Mouse (Mus musculus): ENCODE results near the gene Naglu.

Naglu gene

DNA sequence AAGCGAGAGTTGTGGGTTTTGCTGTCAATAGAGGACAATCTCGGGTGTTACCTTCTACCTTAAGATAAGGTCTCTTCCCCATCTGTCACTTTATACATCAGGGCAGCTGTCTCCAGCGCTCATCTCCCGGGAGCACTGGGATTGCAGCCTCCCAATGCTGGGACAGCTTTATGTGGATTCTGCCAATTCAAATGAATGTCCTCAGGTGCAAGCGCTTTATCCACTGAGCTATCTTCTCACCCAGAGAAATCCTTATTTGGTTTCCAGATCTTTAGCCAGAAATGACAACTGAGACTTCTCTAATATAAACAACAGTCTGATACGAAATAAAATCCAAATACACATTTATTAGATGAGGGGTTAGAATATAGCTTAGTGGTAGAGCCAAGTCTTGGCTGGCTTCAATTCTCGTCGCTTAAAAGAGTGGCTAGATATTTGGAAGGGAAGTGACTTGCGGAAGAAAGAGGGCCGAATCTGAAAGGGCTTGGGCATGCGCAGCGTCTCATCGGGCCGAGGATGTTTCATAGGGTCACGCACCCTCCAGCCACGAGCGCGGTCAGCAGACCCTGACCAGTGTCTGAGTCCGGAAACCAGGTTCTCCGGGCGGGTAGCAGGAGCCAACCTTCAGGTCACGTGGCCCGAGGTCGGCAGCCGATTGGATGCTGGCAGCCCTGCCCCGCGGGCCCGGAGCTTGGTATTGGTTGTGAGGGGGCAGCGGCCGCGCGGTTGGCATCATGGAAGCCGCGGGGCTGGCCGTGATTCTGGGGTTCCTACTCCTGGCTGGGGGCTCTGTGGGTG, at the start of gene Naglu:
Gene Naglu, plus strand, starts transcription at position 622 of the 798 bp plus-strand sequence.
- peak; percentile 98 for DNase-seq

- no peak for DNase-seq
Observed at GRCm38 (mm10) chr11:101023371-101023770, 46.4 kb upstream of the Naglu start.

- DNase-seq: no peak
Observed at GRCm38 (mm10) chr11:101024001-101024400, 45.8 kb upstream of the Naglu start.

- no peak for DNase-seq
Observed at GRCm38 (mm10) chr11:101027121-101027520, 42.7 kb upstream of the Naglu start.

DNA sequence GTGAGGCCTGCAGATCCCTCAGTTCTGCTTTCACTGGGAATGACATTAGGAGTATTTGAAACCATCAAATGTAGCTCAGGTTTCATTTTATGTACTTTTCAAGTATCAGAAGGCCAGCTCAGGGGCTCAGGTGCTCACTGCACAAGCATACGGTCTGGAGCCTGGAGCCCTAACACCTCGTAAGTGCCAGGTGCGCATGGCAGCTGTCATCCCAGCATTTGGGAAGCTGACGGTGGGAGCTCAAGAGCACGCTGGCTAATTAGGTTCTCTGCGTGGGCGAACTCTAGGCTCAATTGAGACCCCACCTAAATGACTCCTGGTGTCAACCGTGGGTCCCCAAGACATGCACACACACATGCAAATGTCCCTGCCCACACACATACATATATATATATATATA, 40.5 kb upstream of the Naglu start:
- DNase-seq: no peak

DNA sequence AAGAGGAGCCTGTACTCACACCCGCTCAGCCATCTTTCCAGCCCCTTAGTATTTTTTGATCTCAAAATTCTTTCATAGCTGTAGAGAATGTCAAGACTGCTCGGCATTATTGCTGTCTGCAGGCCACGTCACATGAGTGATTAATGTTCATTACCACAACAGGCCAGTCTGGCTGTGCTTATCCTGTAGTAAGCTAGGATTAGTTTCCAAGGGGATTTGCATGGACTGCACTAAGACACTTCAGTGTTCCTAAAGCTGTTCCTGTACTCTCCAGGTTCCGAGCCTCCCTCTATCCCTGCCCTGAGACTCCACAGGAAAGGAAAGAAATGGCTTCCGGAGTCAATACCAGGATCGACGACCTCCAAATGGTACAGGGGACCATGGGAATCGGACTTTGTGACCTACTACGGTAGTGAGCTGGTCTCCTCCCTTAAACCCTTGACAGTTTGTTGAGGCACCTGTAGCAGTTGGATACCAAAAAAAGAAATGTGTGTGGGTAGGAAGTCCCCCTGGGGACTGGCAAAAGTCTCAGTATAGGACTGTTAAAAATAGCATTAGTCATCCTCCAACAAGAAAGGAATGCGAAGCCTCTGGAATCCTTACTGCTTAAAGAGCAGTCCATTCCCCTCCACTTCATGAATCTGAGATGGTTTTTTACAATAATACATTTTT, 39.5 kb upstream of the Naglu start:
- no peak for DNase-seq

DNA sequence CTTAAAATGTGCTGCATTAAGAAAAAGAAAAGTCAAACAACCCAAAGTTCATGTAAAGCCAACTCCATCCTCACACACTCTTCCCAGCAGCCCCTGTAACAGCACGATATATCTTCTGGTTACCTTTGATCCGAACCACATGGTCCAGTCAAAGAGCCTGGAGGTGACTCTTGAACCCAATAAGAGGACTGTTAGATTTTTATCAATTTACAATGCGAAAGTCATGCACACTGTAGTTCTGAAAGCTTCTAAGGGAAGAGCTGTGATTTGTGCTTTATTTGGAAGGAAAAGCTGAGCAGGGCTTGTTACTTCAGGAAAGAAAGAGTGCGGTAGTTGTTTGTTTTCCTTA, 39.0 kb upstream of the Naglu start:
- DNase-seq: no peak

DNA sequence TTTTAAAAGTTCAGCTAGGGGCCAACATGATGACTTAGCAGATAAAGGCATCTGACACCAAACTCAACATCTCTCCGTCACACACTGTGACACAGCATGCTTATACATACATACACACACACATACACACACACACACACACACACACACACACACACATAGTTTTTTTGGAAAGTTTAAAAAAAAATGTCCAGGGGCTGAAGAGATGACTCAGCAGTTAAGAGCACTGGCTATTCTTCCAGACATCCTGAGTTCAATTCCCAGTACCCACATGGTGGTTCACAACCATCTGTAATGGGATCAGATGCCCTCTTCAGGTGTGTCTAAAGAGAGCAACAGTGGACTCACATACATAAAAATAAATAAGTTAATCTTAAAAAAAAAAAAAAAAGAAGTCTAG, 38.3 kb upstream of the Naglu start:
- no peak for DNase-seq

- DNase-seq: no peak
Observed at GRCm38 (mm10) chr11:101033856-101034500, 35.8 kb upstream of the Naglu start.

- DNase-seq: peak; percentile 32
Observed at GRCm38 (mm10) chr11:101034614-101035327, 35.0 kb upstream of the Naglu start.

DNA sequence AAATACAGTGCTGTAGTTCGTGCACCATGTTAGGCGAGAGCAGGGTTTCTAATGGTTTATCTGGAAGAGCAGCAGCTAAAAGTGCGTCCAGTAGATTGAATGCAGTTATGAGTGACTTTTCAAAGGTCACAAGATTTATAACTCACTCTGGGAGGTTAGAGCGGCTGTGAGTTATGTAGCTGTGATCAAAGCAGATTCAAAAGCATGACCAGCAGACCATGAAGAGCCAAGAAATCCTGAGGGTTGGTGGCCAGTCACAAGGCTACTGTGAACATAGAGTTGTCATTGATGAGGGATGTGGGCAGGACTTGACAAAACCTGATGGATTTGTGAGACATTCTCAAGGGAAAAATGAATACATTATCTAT, 34.5 kb upstream of the Naglu start:
- no peak for DNase-seq

GRCm38 (mm10) chr11:101037795-101038194, 32.0 kb upstream of the Naglu start:
- DNase-seq: no peak

DNA sequence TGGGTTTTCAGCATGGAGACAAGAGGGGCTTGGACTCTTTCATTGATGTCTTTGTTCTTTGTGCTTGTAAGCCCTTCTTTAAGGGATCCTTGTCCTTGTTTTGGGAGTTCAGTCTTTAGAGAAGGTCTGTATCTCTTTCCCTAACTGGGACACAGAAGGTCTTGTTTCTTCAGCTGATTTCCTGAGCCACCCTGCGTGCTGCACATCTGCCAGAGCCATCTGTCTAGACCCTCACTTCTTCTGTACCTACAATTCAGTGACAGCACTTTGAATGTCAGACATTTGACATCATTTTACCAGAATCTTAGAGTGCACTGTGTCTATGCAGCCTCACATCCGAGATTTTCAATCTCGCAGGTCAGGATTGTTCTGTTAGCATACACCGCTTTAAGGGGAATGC, 24.0 kb upstream of the Naglu start:
- DNase-seq: no peak

DNA sequence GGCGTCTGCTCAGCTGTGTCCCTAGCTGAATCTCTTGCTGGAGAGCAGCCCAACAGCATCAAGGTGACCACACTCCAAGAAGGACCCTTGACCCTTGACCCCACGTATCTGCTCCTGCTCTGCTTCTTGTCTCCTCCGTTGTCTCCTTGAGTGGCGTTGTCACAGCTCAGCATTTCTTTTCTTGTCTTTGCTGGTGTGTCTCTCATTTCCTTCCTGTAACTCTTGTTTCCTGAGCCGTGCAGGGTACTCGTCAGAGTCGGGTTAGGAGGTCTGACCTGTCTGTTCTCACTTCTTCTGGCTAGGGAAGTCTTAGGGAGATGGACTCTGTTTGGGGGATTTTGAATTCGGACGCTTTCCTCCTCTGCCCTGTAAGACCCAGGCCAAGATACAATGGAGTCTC, 23.4 kb upstream of the Naglu start:
- no peak for DNase-seq

DNA sequence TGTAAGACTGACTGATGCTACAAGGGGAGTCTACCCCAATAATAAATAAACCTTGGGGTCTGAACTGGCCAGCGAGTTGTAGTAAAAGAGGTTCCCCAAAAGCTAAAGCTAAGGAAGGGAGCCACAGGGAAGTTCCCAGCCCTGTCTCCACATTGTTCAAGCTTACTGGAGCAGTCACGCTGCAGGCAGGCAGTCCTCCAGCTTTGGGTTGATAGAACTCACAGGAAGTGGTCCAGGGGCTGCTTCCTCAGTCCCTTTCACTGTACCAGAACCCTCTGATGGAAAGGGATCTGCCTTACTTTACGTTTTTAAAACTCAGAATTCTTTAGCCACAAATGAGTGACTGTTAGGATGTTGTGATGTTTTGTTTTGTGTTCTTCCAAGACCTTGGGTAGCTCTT, 22.3 kb upstream of the Naglu start:
- DNase-seq: no peak

DNA sequence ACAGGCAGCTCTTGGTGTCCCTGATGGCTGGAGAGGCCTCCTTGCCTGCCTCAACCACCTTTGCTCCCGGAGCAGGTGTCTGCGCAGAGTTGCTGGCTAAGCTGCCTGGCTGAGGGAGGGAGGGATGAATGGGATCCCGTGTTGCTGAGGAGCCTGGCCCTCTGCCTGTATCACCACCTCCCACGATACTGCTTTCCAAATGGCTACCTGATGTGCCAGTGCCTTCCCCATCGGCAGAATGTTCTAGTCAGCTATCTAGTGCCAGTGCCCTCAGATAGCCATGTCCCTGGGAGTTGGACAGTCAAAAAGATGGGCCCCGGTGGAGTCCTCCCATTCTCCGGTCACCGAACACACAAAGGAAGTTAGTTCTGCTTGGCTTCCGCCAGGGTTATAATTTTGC, 19.5 kb upstream of the Naglu start:
- no peak for DNase-seq

DNA sequence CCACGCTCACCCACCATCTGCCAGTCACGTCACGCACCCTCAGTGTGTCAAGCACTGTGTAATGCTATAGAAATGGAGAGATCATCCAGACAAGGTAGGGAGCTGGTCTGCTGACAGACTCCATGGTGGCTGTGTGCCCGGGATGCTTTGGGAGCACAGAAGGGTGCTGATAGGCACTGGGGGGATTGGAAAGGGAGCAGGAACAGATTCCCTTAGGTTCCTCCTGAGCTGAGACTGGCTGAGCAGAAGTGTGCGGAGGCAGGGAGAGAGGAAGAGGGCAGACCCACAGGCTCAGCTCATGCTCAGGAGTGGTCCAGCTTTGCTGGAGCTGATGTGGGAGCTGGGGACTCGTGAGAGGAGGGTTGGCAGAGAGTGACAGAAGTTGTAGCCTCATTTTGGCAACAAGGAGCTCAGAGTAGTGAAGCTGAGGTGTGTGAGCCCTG, 18.7 kb upstream of the Naglu start:
- DNase-seq: no peak

DNA sequence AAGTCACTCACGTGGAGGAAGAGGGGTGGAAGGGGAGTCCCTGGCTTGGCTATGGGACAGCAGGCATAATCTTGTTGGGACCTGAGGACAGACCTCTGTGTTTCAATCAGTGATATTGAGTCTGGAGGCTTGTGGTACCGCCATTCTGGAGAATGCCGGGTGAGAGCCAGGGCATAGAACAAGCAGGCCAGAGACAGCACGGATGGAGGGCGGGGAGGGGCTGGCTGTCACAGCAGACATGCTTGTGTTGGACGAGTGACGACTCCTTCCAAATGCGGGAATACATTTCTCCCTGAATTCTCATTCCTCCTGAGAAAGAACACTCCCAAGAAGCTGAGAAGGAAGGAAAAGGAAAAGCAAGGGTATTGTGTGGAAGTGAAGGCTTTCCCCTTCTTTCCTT, 18.2 kb upstream of the Naglu start:
- no peak for DNase-seq

DNA sequence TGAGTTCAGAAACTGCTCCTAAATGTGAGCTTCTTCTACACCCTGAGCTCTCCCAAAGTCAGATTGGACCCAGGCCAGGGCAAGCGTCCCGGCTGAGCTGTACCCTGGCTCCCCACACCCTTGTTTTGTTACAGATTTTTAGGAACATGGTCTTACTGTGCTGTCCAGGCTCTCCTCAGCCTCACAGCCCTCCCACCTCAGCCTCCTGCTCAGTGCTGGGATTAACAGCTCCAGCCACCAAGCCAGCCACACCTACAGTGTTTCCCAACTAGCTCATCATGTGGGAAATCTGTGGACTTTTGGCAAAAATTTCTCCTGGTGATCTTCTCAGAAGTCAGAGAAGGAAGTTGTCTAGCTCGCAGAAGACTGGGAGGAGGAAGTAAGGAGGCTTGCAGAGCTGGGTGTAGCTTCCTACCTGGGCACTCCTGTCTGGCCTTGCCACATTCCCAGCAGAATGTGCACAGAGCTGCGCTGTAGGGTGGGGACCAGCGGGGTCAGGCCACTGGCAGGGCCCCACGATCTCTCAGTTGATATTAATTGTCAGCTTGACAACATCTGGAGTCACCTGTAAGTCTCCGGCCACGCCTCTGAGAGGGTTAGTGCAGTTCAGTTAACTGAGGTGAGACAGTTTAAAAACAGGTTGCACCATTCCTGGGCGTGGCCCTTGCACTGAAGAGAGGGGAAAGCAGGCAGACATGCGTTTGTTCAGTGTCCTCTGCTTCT, 16.9 kb upstream of the Naglu start:
- DNase-seq: peak; percentile 60

- DNase-seq: peak; percentile 38
Observed at GRCm38 (mm10) chr11:101053974-101054373, 15.8 kb upstream of the Naglu start.

DNA sequence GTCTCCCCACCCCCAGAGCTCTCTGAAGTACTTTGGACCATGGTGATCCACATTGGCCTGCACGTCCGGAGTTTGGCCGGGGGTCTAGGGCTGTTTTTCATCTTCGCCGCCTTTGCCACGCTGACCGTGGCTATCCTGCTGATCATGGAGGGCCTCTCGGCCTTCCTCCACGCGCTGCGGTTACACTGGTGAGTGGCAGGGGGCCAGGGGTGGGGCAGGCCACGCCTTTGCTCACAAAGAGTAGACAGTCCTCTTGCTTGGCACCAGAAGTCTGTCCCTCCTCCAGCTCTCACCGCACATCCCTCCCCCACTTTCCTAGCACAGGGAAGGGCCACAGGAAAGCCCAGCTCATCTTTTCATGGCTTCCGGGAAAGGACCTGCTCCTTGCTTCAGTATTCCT, 14.4 kb upstream of the Naglu start:
- peak; percentile 49 for DNase-seq

DNA sequence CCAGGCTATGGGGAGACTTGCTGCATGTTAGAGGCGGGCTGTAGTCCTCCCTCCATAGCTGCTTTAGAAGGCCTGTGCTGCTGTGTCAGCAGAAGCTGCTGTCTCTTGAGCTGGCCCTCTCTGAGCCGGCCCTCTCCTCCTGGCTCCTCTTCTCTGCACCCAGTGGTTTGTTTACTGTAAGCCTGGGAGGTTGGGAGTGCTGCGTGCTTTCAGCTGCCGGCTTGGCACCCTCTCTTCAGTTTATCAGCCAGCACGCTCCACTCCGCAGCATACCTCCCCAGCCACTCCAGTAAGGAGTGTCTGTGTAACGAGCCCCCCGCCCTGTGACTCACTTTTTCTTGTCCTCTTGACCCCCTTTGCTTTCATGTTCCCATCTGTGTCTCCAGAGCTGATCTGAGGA, 12.9 kb upstream of the Naglu start:
- peak; percentile 83 for DNase-seq

DNA sequence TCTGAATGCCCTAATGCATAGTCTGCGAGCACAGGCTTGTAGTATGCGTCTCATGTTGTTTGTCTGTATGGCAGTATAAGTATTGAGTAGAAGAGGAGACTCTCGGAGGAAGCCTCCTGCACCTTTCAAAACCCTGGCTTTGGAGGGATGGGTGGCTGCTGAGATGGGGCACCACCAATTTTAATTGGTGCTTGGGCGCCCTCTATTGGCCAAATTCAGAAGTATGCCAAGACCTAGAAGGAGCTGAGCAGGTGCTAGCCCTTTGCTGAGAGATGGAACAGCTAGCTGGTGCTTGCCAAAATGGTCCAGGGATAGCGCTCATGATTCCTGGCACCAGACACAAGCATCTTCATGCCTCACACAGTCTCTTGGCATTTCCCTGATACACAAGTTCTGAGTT, 12.0 kb upstream of the Naglu start:
- peak; percentile 94 for DNase-seq

Data from lung, postnatal 36 days (tissue).